Mouse (Mus musculus): ENCODE data around the gene Epha2.

DNA sequence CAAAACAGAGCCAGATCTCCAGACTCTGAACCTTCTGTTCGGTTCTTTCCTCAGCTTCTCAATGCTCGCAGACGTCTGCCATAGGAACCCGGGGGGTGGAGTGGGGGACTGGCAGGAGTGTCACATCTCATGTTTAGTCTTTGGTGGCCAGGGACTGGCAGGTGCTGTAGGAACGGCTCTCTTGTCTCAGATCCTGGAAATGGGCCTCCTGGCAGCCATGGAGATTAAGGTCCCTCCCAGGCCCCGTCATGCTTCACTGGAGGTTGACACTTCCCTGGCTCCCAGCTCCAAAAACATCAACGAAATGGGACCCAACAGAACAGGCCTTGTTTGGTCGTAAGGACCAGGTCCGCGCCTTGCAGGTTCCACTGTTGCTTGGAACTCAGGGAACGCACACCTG lies 47.6 kb downstream of the Epha2 start:
- TF ChIP-seq CTCF (IDR thresholded peaks at IDR 0.05; ENCODE audit: control insufficient read depth, insufficient read depth, insufficient read length): no peak
- TF ChIP-seq MAX (IDR thresholded peaks at IDR 0.05): no peak
- TF ChIP-seq USF1 (IDR thresholded peaks at IDR 0.05; ENCODE audit: low read depth): no peak
- TF ChIP-seq FOSL1 (IDR thresholded peaks at IDR 0.05; ENCODE audit: insufficient read depth, low read length, poor library complexity, severe bottlenecking): no peak
- TF ChIP-seq CEBPB (IDR thresholded peaks at IDR 0.05; ENCODE audit: low read depth): no peak

All from C2C12 (cell line).